Mouse (Mus musculus) midbrain, embryonic 14.5 days (tissue): ENCODE measurements at regions not wholly inside any gene's neighbourhood (a gene's known extent, or its start where the extent isn't known, plus 50 kb on each side); places are given as distances from the start of the nearest gene placed in this dataset.
A peak's percentile ranks its signal among the peaks of the same experiment; 100 is the strongest.

ENCODE experiments used
- ATAC-seq: fragments of 200-750 bp; cut with Nextera tagmentation; 2 replicates; pipeline ENCODE4 v1.8.0; 2017; ENCODE audit warnings: moderate number of reproducible peaks, moderate library complexity; ENCODE audit not compliant: low FRiP score, low TSS enrichment
- DNase-seq: peaks from one replicate; pipeline ENCODE4 v3.0.0-alpha.2; 2015
- H3K27ac ChIP-seq: fragments of 300-500 bp; sonication (generic); replicated peaks from 2 replicates; pipeline ENCODE4 v1.5.1; 2014; ENCODE audit warnings: mild to moderate bottlenecking, low read depth, low read length, moderate library complexity
- H3K27me3 ChIP-seq: fragments of 300-500 bp; sonication (generic); 2 replicates; pipeline ENCODE4 v1.6.1; 2014; ENCODE audit warnings: low read length, control low read depth, mixed read lengths; ENCODE audit not compliant: control insufficient read depth, insufficient read depth
- H3K36me3 ChIP-seq: fragments of 300-500 bp; sonication (generic); 2 replicates; pipeline ENCODE4 v1.6.1; 2014; ENCODE audit warnings: low read length, control low read depth; ENCODE audit not compliant: control insufficient read depth, insufficient read depth
- H3K4me1 ChIP-seq: fragments of 300-500 bp; sonication (generic); 2 replicates; pipeline ENCODE4 v1.6.1; 2014; ENCODE audit warnings: mild to moderate bottlenecking, antibody characterized with exemption, low read length, control low read depth; ENCODE audit not compliant: control insufficient read depth, insufficient read depth
- H3K4me2 ChIP-seq: fragments of 300-500 bp; sonication (generic); 2 replicates; pipeline ENCODE4 v1.6.1; 2014; ENCODE audit warnings: mild to moderate bottlenecking, low read length, moderate library complexity
- H3K4me3 ChIP-seq: fragments of 300-500 bp; sonication (generic); replicated peaks from 2 replicates; pipeline ENCODE4 v1.5.1; 2014; ENCODE audit warnings: low read depth, low read length
- H3K9ac ChIP-seq: fragments of 300-500 bp; sonication (generic); replicated peaks from 2 replicates; pipeline ENCODE4 v1.6.1; 2014; ENCODE audit warnings: mild to moderate bottlenecking, low read length, moderate library complexity
- H3K9me3 ChIP-seq: fragments of 300-500 bp; sonication (generic); 2 replicates; pipeline ENCODE4 v1.6.1; 2016; ENCODE audit warnings: low read length, control low read depth, mixed read lengths; ENCODE audit not compliant: control insufficient read depth
- WGBS: fragments of 180-500 bp; shearing (Covaris S2); extraction: QIAGEN DNeasy Blood & Tissue Kit; methylation state at CpG from one replicate; pipeline ENCODE4 v1.1.7; 2014; 5-methylcytosine and 5-hydroxymethylcytosine counted together

GRCm38 (mm10) chr13:83952862-83953261, 269.2 kb upstream of the Tmem161b start:
- Histone ChIP-seq H3K4me3 (no peak overlapping the region), H3K4me1 (no peaks in the 10 kb centered on the region), H3K9me3 (no peaks in the 10 kb centered on the region), H3K27me3 (no peaks in the 10 kb centered on the region), H3K36me3 (no peaks in the 10 kb centered on the region), H3K27ac (peak overlapping the region; percentile 62), H3K9ac (no peak overlapping the region), H3K4me2 (no peak overlapping the region)
- ATAC-seq: peak; percentile 65; the same call in 1 of the 2 replicates
- DNase-seq: peak; percentile 66
- WGBS: 32% methylated on average over 4 of the region's 4 CpGs

DNA sequence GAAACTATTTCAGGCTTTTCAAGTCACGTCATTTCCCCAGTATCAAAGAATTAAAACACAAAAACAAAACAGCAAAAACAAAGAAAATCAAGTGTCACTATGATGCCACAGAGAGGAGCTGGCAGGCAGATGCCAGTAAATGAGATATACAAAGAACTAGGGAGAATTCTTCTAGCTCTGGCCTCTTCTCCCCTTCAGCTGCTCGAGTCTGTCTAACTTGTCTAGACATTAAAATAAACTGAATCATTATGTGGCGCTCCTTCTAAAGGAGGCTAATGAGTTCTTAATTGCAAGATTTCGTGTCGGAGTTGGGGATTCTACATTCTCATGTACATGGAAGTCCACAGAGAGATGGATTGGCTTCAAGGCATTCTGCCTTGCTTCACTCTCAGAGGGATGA, 266.4 kb upstream of the Tmem161b start:
- no peak overlapping the region for H3K27ac ChIP-seq
- H3K4me1 ChIP-seq: no peaks in the 10 kb centered on the region
- H3K36me3 ChIP-seq: no peaks in the 10 kb centered on the region
- ATAC-seq: no peak
- no peaks in the 10 kb centered on the region for H3K9me3 ChIP-seq
- H3K9ac ChIP-seq: no peak overlapping the region
- H3K27me3 ChIP-seq: no peaks in the 10 kb centered on the region
- 77% methylated on average over 5 of the region's 5 CpGs for WGBS
- DNase-seq: peak; percentile 4
- no peak overlapping the region for H3K4me3 ChIP-seq
- H3K4me2 ChIP-seq: no peak overlapping the region

DNA sequence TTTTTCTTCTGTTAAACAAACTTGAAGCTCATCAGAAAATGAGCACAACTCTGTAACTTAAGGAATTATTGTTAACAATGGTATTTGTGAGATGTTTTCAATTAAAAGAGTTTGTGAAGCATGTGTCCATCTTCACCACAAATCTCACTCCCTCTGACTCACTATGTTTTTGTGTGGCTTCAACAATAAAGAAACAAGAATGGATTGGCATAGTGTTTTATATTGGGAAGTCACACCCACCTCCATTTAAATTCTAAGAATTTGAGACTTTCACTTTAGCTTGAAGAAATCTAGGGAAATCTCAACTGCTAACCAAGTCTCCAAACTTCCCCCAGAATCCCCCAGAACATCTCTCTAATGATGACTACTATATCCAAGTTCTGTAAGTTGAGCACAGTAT, 243.6 kb upstream of the Tmem161b start:
- Histone ChIP-seq H3K9ac (no peak overlapping the region), H3K4me2 (no peak overlapping the region), H3K27me3 (no peaks in the 10 kb centered on the region), H3K27ac (no peak overlapping the region), H3K9me3 (no peaks in the 10 kb centered on the region), H3K4me3 (no peak overlapping the region), H3K4me1 (no peaks in the 10 kb centered on the region), H3K36me3 (no peaks in the 10 kb centered on the region)
- ATAC-seq (no peak), DNase-seq (no peak)

DNA sequence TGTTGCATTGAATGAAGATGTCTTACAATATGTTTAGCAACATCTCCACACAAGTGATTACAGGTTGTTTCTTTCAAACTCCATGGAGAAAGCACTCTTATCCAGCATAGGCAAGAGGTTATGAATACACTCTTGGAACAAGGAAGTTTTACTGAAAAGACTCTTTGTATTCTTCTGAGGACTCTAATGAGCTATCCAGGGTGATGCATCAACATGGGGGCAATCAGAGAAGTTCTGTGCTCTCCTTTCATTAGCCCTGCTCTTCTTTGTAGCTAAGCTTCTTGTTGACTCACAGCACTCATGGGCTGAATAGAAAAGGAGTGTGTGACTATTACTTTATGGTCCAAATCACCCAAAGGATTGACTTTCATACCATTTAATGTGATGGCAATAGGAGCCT, 242.6 kb upstream of the Tmem161b start:
- H3K9me3 ChIP-seq: no peaks in the 10 kb centered on the region
- no peak overlapping the region for H3K27ac ChIP-seq
- H3K27me3 ChIP-seq: no peaks in the 10 kb centered on the region
- H3K4me3 ChIP-seq: no peak overlapping the region
- ATAC-seq (no peak), DNase-seq (no peak)
- H3K9ac ChIP-seq: no peak overlapping the region
- H3K4me1 ChIP-seq: no peaks in the 10 kb centered on the region
- H3K4me2 ChIP-seq: no peak overlapping the region
- no peaks in the 10 kb centered on the region for H3K36me3 ChIP-seq

DNA sequence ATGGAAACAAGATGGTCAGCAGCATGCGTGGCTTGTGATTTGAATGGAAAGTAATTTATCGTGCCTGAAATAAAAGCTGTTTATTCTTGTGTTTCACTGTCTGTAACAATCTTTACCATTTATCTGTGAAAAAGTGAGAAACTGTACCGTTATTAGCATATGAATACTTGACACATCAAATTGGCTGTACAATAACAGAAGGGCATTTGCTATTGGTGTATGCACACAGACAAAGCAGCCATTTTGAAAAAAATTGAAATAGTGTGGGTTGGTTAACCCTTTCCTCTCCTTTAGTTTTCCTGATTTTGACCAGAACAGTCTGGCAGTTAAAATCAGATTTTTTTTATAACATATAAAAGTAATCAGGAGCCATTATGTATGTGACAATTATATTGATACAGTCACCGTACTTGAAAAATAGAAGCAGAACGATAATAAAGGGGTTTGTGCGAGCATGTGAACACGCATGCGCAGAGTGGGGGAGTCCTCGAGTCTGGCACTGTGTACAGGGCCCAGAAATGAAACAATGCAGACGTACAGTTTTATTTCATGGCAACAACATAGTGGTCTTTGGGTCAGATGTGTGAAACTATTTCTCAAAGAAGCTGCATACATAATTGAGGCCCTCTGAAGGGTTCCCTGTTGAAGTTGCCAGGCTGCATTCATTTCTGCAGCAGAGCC, 237.3 kb upstream of the Tmem161b start:
- DNase-seq (peak; percentile 87), ATAC-seq (peak; percentile 84)
- H3K4me2 ChIP-seq: peak overlapping the region; percentile 45
- WGBS: 29% methylated on average over 10 of the region's 10 CpGs
- no peak overlapping the region; the same call in 1 of the 2 replicates for H3K9ac ChIP-seq
- H3K9me3 ChIP-seq: no peaks in the 10 kb centered on the region
- H3K4me3 ChIP-seq: peak overlapping the region; percentile 14; the same call in 1 of the 2 replicates
- no peaks in the 10 kb centered on the region for H3K36me3 ChIP-seq
- H3K27ac ChIP-seq: peak overlapping the region; percentile 87
- no peaks in the 10 kb centered on the region for H3K27me3 ChIP-seq
- H3K4me1 ChIP-seq: peaks cover 20% of the 10 kb centered on the region

DNA sequence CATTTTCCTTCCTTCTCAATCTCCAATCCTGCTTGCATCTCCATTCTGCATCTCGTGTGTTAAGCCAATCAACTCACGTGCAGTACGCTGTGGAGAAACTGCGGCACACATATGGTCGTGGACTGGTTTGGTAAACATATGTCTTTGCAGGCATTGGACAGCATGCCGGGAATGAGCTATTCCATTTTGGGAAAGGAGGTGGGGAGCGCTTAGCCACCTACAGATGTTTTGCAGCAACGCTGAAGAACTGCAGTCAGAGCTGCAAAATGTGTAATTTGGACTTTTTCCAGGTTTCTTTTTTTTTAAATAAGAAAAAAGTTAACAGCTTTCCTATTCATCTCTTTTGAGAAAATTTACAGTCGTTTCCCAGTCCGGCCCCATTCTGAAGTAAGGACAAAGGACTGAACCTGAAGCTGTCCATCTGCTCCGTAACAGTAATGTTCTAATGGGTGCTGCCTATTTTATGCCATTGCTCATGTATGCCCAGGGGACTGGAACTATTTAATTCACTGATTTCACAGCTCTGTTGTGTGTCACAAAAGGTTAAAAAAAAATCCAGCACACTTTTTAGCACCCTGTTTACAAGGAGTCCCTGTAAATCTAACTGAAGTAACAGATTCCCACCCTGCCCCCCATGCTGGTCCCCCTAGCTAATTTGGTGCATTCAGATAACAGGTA, 234.2 kb upstream of the Tmem161b start:
- ATAC-seq (peak; percentile 87), DNase-seq (peak; percentile 84)
- 16% methylated on average over 11 of the region's 11 CpGs for WGBS
- no peaks in the 10 kb centered on the region for H3K36me3 ChIP-seq
- peaks cover 20% of the 10 kb centered on the region for H3K4me1 ChIP-seq
- H3K27me3 ChIP-seq: no peaks in the 10 kb centered on the region
- H3K4me3 ChIP-seq: peak overlapping the region; percentile 27
- H3K9ac ChIP-seq: peak overlapping the region; percentile 24; the same call in 1 of the 2 replicates
- H3K9me3 ChIP-seq: no peaks in the 10 kb centered on the region
- H3K27ac ChIP-seq: peak overlapping the region; percentile 82
- H3K4me2 ChIP-seq: peak overlapping the region; percentile 52

GRCm38 (mm10) chr13:83988517-83988916, 233.6 kb upstream of the Tmem161b start:
- WGBS: 44% methylated on average over 4 of the region's 4 CpGs
- H3K9ac ChIP-seq: no peak overlapping the region; the same call in 1 of the 2 replicates

GRCm38 (mm10) chr13:83997599-83998369, 224.3 kb upstream of the Tmem161b start:
- Histone ChIP-seq H3K4me3 (no peak overlapping the region), H3K4me2 (peak overlapping the region; percentile 13; the same call in 1 of the 2 replicates), H3K9me3 (no peaks in the 10 kb centered on the region), H3K27ac (peak overlapping the region; percentile 73), H3K9ac (no peak overlapping the region), H3K4me1 (no peaks in the 10 kb centered on the region), H3K27me3 (no peaks in the 10 kb centered on the region), H3K36me3 (no peaks in the 10 kb centered on the region)
- DNase-seq (peak; percentile 56), ATAC-seq (peak; percentile 53)
- WGBS: 37% methylated on average over 12 of the region's 12 CpGs

More at GRCm38 (mm10) chr13:83988517-83988916, 233.6 kb upstream of the Tmem161b start:
- peak; percentile 62 for DNase-seq
- no peaks in the 10 kb centered on the region for H3K36me3 ChIP-seq
- H3K4me1 ChIP-seq: peaks cover 20% of the 10 kb centered on the region
- H3K4me2 ChIP-seq: peak overlapping the region; percentile 52
- H3K27ac ChIP-seq: peak overlapping the region; percentile 82
- no peak overlapping the region for H3K4me3 ChIP-seq
- no peaks in the 10 kb centered on the region for H3K27me3 ChIP-seq
- ATAC-seq: 0 out of 2 replicates have a peak, but pooled peaks have one; percentile 10
- H3K9me3 ChIP-seq: no peaks in the 10 kb centered on the region
